Mouse (Mus musculus): Measurements from ENCODE around the gene AU021092. TPM values are rescaled to one million over a fixed set of nuclear protein-coding genes. Genes with fewer than 3 reads are reported as not detected.

AU021092 gene
- polyA plus RNA-seq, 1 experiment from 2014 or later = 9.8 TPM

- WGBS = 62% methylated on average over 5 of the region's 5 CpGs
- H3K27me3 ChIP-seq (ENCODE audit: insufficient read depth, low read length) = no peaks in the 10 kb centered on the region
- no peak overlapping the region for H3K9ac ChIP-seq (replicated peaks; ENCODE audit: low read length)
- ATAC-seq (ENCODE audit: low FRiP score, low TSS enrichment) = peak; percentile 39; the same call in 1 of the 2 replicates
- no peaks in the 10 kb centered on the region for H3K36me3 ChIP-seq (ENCODE audit: insufficient read depth, low read length)
- H3K4me3 ChIP-seq (ENCODE audit: low read length) = no peak overlapping the region
- H3K27ac ChIP-seq (ENCODE audit: low read length) = no peak overlapping the region
- H3K4me2 ChIP-seq (replicated peaks; ENCODE audit: low read depth, low read length) = no peak overlapping the region
- H3K9me3 ChIP-seq (ENCODE audit: low read length) = no peaks in the 10 kb centered on the region
- no peaks in the 10 kb centered on the region for H3K4me1 ChIP-seq (ENCODE audit: insufficient read depth, low read length)
These were observed 4.6 kb downstream of the AU021092 start for GRCm38 (mm10) chr16:5217341-5218133.

DNA sequence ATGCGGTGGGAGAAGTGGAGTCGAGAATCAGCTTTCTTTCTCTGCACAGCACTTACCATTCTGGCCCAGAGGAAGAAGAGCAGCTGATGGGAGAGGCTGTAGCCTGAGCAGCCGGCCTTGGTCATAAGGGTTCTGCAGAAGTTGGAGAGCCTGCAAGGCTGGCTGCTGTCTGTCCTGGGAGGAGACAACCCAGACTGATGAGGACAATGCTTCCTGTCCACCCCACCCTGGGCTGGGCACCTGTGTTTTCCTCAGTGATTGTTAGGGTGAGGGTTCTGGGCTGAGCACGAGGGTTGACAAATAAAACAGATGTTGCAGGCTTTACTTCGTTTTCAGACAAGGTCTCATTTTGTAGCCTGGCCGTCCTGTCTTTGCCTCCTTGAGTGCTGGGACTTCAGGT, 5.4 kb downstream of the AU021092 start:
- Histone ChIP-seq H3K36me3 (ENCODE audit: insufficient read depth, low read length) (no peaks in the 10 kb centered on the region), H3K9ac (replicated peaks; ENCODE audit: low read length) (no peak overlapping the region), H3K4me1 (ENCODE audit: insufficient read depth, low read length) (no peaks in the 10 kb centered on the region), H3K4me2 (replicated peaks; ENCODE audit: low read depth, low read length) (no peak overlapping the region), H3K27ac (ENCODE audit: low read length) (no peak overlapping the region), H3K27me3 (ENCODE audit: insufficient read depth, low read length) (no peaks in the 10 kb centered on the region), H3K4me3 (ENCODE audit: low read length) (no peak overlapping the region), H3K9me3 (ENCODE audit: low read length) (no peaks in the 10 kb centered on the region)
- no peak for ATAC-seq (ENCODE audit: low FRiP score, low TSS enrichment)
- 55% methylated on average over 6 of the region's 6 CpGs for WGBS

DNA sequence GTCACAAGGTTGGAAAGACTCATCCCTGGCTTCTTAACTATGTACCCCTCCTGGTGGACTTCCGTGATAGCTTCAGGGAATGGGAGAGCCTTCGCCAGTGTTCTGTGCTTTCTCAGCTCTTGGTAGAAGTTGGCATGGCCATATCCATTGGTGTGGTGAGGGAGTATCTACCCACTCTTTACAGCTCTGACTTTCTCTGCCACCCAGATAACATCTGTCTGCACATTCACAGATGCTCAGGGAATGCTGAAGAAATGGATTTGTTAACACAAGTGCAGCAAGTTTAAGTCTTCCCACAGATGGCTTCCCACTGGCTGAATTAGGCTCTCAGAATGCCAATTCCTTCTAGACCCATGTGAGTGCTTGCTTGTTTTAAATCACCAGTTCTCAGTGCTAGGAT, 8.0 kb downstream of the AU021092 start:
- Histone ChIP-seq H3K36me3 (ENCODE audit: insufficient read depth, low read length) (no peaks in the 10 kb centered on the region), H3K4me2 (replicated peaks; ENCODE audit: low read depth, low read length) (no peak overlapping the region), H3K9me3 (ENCODE audit: low read length) (no peaks in the 10 kb centered on the region), H3K4me1 (ENCODE audit: insufficient read depth, low read length) (no peaks in the 10 kb centered on the region), H3K9ac (replicated peaks; ENCODE audit: low read length) (no peak overlapping the region), H3K27me3 (ENCODE audit: insufficient read depth, low read length) (no peaks in the 10 kb centered on the region), H3K4me3 (ENCODE audit: low read length) (no peak overlapping the region), H3K27ac (ENCODE audit: low read length) (no peak overlapping the region)
- WGBS = 90% methylated on average over 2 of the region's 2 CpGs
- no peak for ATAC-seq (ENCODE audit: low FRiP score, low TSS enrichment)

DNA sequence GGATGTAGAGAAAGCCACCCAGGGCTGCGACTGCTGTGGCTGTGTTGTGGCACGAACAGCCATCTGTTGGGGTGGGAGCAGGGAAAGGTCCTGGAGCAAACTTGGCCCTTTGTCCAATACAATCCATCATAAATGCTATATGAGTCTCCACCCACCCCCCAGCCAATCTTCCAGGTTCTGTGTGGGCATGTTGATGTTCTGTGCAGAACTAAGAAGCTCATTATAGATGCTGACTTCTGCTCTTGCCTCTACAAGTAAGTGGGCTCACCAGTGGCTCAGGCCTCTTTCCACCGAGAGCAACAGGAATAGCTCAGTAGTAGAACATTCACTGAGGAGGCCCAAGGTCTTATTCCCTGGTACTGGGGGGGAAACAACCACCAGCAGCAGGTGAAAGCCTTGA, 9.9 kb downstream of the AU021092 start:
- Histone ChIP-seq H3K4me1 (ENCODE audit: insufficient read depth, low read length) (no peaks in the 10 kb centered on the region), H3K4me2 (replicated peaks; ENCODE audit: low read depth, low read length) (no peak overlapping the region), H3K9me3 (ENCODE audit: low read length) (no peaks in the 10 kb centered on the region), H3K27me3 (ENCODE audit: insufficient read depth, low read length) (no peaks in the 10 kb centered on the region), H3K9ac (replicated peaks; ENCODE audit: low read length) (no peak overlapping the region), H3K27ac (ENCODE audit: low read length) (no peak overlapping the region), H3K36me3 (ENCODE audit: insufficient read depth, low read length) (no peaks in the 10 kb centered on the region), H3K4me3 (ENCODE audit: low read length) (no peak overlapping the region)
- no peak for ATAC-seq (ENCODE audit: low FRiP score, low TSS enrichment)
- 83% methylated on average over 3 of the region's 3 CpGs for WGBS

- Histone ChIP-seq H3K36me3 (ENCODE audit: insufficient read depth, low read length) (no peaks in the 10 kb centered on the region), H3K27me3 (ENCODE audit: insufficient read depth, low read length) (no peaks in the 10 kb centered on the region), H3K4me3 (ENCODE audit: low read length) (no peak overlapping the region), H3K4me2 (replicated peaks; ENCODE audit: low read depth, low read length) (no peak overlapping the region), H3K4me1 (ENCODE audit: insufficient read depth, low read length) (no peaks in the 10 kb centered on the region), H3K9ac (replicated peaks; ENCODE audit: low read length) (no peak overlapping the region), H3K9me3 (ENCODE audit: low read length) (no peaks in the 10 kb centered on the region), H3K27ac (ENCODE audit: low read length) (no peak overlapping the region)
- no peak for ATAC-seq (ENCODE audit: low FRiP score, low TSS enrichment)
- WGBS = 78% methylated on average over 2 of the region's 2 CpGs
These were observed 11.7 kb downstream of the AU021092 start for GRCm38 (mm10) chr16:5210365-5210764.

DNA sequence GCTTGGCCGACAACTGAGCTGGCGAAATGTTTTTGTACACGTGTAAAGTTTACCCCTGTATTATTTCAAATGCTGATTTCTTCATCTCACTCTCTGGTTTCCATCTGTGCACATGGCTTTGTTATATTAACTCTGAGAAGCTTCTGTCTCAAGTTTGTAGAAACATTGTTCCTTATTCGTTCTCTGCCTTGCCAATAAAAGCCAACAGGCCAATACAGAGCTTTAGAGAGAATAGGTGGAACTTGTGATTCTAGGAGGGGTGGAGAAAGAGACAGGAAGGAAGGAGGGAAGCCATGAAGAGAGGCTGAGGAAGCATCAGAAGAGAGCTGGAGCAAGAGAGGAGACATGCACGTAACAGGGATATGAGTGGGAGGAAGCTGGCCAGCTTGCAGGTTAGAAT, 16.0 kb downstream of the AU021092 start:
- Histone ChIP-seq H3K27ac (ENCODE audit: low read length) (no peak overlapping the region), H3K4me3 (ENCODE audit: low read length) (no peak overlapping the region), H3K4me1 (ENCODE audit: insufficient read depth, low read length) (peaks cover 9% of the 10 kb centered on the region; the same call in 1 of the 2 replicates), H3K36me3 (ENCODE audit: insufficient read depth, low read length) (no peaks in the 10 kb centered on the region), H3K27me3 (ENCODE audit: insufficient read depth, low read length) (no peaks in the 10 kb centered on the region), H3K9me3 (ENCODE audit: low read length) (no peaks in the 10 kb centered on the region), H3K4me2 (replicated peaks; ENCODE audit: low read depth, low read length) (no peak overlapping the region), H3K9ac (replicated peaks; ENCODE audit: low read length) (no peak overlapping the region)
- no peak for ATAC-seq (ENCODE audit: low FRiP score, low TSS enrichment)
- WGBS = 64% methylated on average over 5 of the region's 5 CpGs

GRCm38 (mm10) chr16:5205431-5205970, 16.6 kb downstream of the AU021092 start:
- 94% methylated on average over 5 of the region's 5 CpGs for WGBS
- H3K4me1 ChIP-seq (ENCODE audit: insufficient read depth, low read length) = peaks cover 9% of the 10 kb centered on the region; the same call in 1 of the 2 replicates

GRCm38 (mm10) chr16:5203668-5204433, 18.2 kb downstream of the AU021092 start, which contains the start of gene Nagpa:
Nagpa (minus strand) TSS chr16:5204012.
- peak; percentile 85 for ATAC-seq (ENCODE audit: low FRiP score, low TSS enrichment)
- H3K27me3 ChIP-seq (ENCODE audit: insufficient read depth, low read length) = no peaks in the 10 kb centered on the region
- H3K4me1 ChIP-seq (ENCODE audit: insufficient read depth, low read length) = peaks cover 9% of the 10 kb centered on the region; the same call in 1 of the 2 replicates
- H3K36me3 ChIP-seq (ENCODE audit: insufficient read depth, low read length) = 0 out of 2 replicates have a peak, but pooled peaks cover 4% of the 10 kb centered on the region
- H3K4me3 ChIP-seq (ENCODE audit: low read length) = peak within 1 kb of the TSS; percentile 90
- no peaks in the 10 kb centered on the region for H3K9me3 ChIP-seq (ENCODE audit: low read length)
- H3K4me2 ChIP-seq (replicated peaks; ENCODE audit: low read depth, low read length) = peak within 1 kb of the TSS; percentile 98
- 4% methylated on average over 40 of the region's 40 CpGs for WGBS
- H3K9ac ChIP-seq (replicated peaks; ENCODE audit: low read length) = peak within 1 kb of the TSS; percentile 81
- no peak within 1 kb of the TSS for H3K27ac ChIP-seq (ENCODE audit: low read length)

More at GRCm38 (mm10) chr16:5205431-5205970, 16.6 kb downstream of the AU021092 start:
- no peak for ATAC-seq (ENCODE audit: low FRiP score, low TSS enrichment)
- no peaks in the 10 kb centered on the region for H3K27me3 ChIP-seq (ENCODE audit: insufficient read depth, low read length)
- H3K4me3 ChIP-seq (ENCODE audit: low read length) = no peak overlapping the region
- no peaks in the 10 kb centered on the region for H3K9me3 ChIP-seq (ENCODE audit: low read length)
- no peaks in the 10 kb centered on the region for H3K36me3 ChIP-seq (ENCODE audit: insufficient read depth, low read length)
- H3K9ac ChIP-seq (replicated peaks; ENCODE audit: low read length) = no peak overlapping the region
- H3K4me2 ChIP-seq (replicated peaks; ENCODE audit: low read depth, low read length) = no peak overlapping the region
- H3K27ac ChIP-seq (ENCODE audit: low read length) = no peak overlapping the region

DNA sequence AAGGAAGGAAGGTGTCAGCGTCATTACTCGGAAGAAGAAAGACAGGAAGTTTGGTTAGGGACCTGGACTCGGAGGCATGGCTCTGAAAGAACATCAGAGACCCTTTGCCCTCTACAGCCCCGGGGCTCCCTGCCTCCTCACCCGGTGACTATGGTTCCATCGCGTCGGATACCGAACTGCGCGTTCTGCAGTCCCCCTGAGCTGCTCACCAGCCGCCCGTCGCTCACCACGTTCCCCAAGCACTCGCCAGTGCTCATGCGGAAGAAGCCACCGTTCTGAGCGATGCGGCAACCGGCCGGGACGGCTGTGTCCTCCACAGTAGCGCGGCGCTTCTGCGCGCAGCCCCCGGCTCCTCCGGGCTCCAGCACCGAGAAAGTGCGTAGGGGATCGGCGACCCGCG, 18.9 kb downstream of the AU021092 start:
- peaks cover 9% of the 10 kb centered on the region; the same call in 1 of the 2 replicates for H3K4me1 ChIP-seq (ENCODE audit: insufficient read depth, low read length)
- H3K9ac ChIP-seq (replicated peaks; ENCODE audit: low read length) = peak overlapping the region; percentile 81
- H3K9me3 ChIP-seq (ENCODE audit: low read length) = no peaks in the 10 kb centered on the region
- H3K27me3 ChIP-seq (ENCODE audit: insufficient read depth, low read length) = no peaks in the 10 kb centered on the region
- H3K36me3 ChIP-seq (ENCODE audit: insufficient read depth, low read length) = peaks cover 4% of the 10 kb centered on the region; the same call in 1 of the 2 replicates
- WGBS = under 1% methylated on average over 36 of the region's 36 CpGs
- H3K4me3 ChIP-seq (ENCODE audit: low read length) = peak overlapping the region; percentile 90
- no peak for ATAC-seq (ENCODE audit: low FRiP score, low TSS enrichment)
- H3K27ac ChIP-seq (ENCODE audit: low read length) = no peak overlapping the region
- H3K4me2 ChIP-seq (replicated peaks; ENCODE audit: low read depth, low read length) = peak overlapping the region; percentile 98

All from kidney, embryonic 16.5 days (tissue).